Mouse (Mus musculus): ENCODE data around the gene Il12rb1. TPM values are rescaled to one million over a fixed set of nuclear protein-coding genes. Genes with fewer than 3 reads are reported as not detected.

Gene Il12rb1
- total RNA-seq, 1 experiment from 2014 or later = 6.1 TPM

Other genes starting within 250 kb of the Il12rb1 start
- gene Isyna1, start 214.1 kb upstream of the Il12rb1 start, total RNA-seq (2017) = 20.4 and 26.0 TPM in 2 replicates
- 24.8 and 88.6 TPM in 2 replicates for gene Ssbp4, start 199.6 kb upstream of the Il12rb1 start, total RNA-seq (2017)
- 1.7 and 2.3 TPM in 2 replicates for gene Lrrc25, start 192.3 kb upstream of the Il12rb1 start, total RNA-seq (2017)
- gene Gdf15, start 176.0 kb upstream of the Il12rb1 start, total RNA-seq (2017) = 1.7 TPM in 1 of 2 replicates, not detected in the other
- 5.5 and 8.2 TPM in 2 replicates for gene Pgpep1, start 148.1 kb upstream of the Il12rb1 start, total RNA-seq (2017)
- gene Lsm4, start 135.2 kb upstream of the Il12rb1 start, total RNA-seq (2017) = 156 and 163 TPM in 2 replicates
- gene Jund, start 109.5 kb upstream of the Il12rb1 start, total RNA-seq (2017) = 83.4 and 89.4 TPM in 2 replicates
- gene Iqcn, start 105.0 kb upstream of the Il12rb1 start, total RNA-seq (2017) = 0.25 and 0.44 TPM in 2 replicates
- gene Gm3336, start 89.9 kb upstream of the Il12rb1 start, total RNA-seq (2017) = not detected in 2 replicates
- 0.56 and 1.0 TPM in 2 replicates for gene Pde4c, start 84.7 kb upstream of the Il12rb1 start, total RNA-seq (2017)
- gene Rab3a, start 53.8 kb upstream of the Il12rb1 start, total RNA-seq (2017) = 2.6 and 3.6 TPM in 2 replicates
- gene Mpv17l2, start 47.5 kb upstream of the Il12rb1 start, total RNA-seq (2017) = 7.0 and 7.1 TPM in 2 replicates
- gene Pik3r2, start 31.7 kb upstream of the Il12rb1 start, total RNA-seq (2017) = 13.3 and 15.0 TPM in 2 replicates
- 14.4 and 28.0 TPM in 2 replicates for gene Mast3, start 3.4 kb upstream of the Il12rb1 start, total RNA-seq (2017)
- 8.6 and 8.8 TPM in 2 replicates for gene Arrdc2, start 31.3 kb downstream of the Il12rb1 start, total RNA-seq (2017)
- gene Kcnn1, start 54.8 kb downstream of the Il12rb1 start, total RNA-seq (2017) = 0.56 and 1.5 TPM in 2 replicates
- gene Ccdc124, start 65.5 kb downstream of the Il12rb1 start, total RNA-seq (2017) = 18.0 and 20.1 TPM in 2 replicates
- not detected in 2 replicates for gene Slc5a5, start 84.3 kb downstream of the Il12rb1 start, total RNA-seq (2017)
- gene Rpl18a, start 89.0 kb downstream of the Il12rb1 start, total RNA-seq (2017) = 2,300 and 3,111 TPM in 2 replicates
- gene Map1s, start 97.5 kb downstream of the Il12rb1 start, total RNA-seq (2017) = 11.9 and 13.0 TPM in 2 replicates